Mouse (Mus musculus): ENCODE data around the gene Vps26c. TPM values are rescaled to one million over a fixed set of nuclear protein-coding genes. Genes with fewer than 3 reads are reported as not detected.
"Not testable (repeated sequence)": the region's sequence is repeated elsewhere in the genome, so short reads cannot be mapped to it uniquely, and the experiment has no call there.

The Vps26c gene
- polyA plus RNA-seq, 1 experiment, result 3.1 TPM

- H3K4me1 ChIP-seq, result peaks cover 59% of the 10 kb centered on the region
- TF ChIP-seq GATA1 (IDR thresholded peaks at IDR 0.05; ENCODE audit: borderline replicate concordance, low read length) (no peak), FLI1 (IDR thresholded peaks at IDR 0.05; ENCODE audit: low read length) (no peak)
- peaks cover 95% of the 10 kb centered on the region for H3K36me3 ChIP-seq (replicated peaks; ENCODE audit: low read length)
- H3K27me3 ChIP-seq (replicated peaks), result no peaks in the 10 kb centered on the region
- H3K9me3 ChIP-seq, result 0 out of 2 replicates have a peak, but pooled peaks cover 3% of the 10 kb centered on the region
- no peak overlapping the region for H3K4me3 ChIP-seq (replicated peaks)
These were observed 22.4 kb downstream of the Vps26c start for GRCm38 (mm10) chr16:94504192-94504591.

GRCm38 (mm10) chr16:94497911-94498310 lies 28.7 kb downstream of the Vps26c start:
- H3K27me3 ChIP-seq (replicated peaks), result no peaks in the 10 kb centered on the region
- peaks cover 62% of the 10 kb centered on the region for H3K4me1 ChIP-seq
- peak overlapping the region; percentile 79 for H3K4me3 ChIP-seq (replicated peaks)
- H3K36me3 ChIP-seq (replicated peaks; ENCODE audit: low read length), result peaks cover 76% of the 10 kb centered on the region
- H3K9me3 ChIP-seq, result no peaks in the 10 kb centered on the region
- TF ChIP-seq GATA1 (IDR thresholded peaks at IDR 0.05; ENCODE audit: borderline replicate concordance, low read length) (no peak), FLI1 (IDR thresholded peaks at IDR 0.05; ENCODE audit: low read length) (no peak)

GRCm38 (mm10) chr16:94497176-94497575 lies 29.5 kb downstream of the Vps26c start:
- H3K27me3 ChIP-seq (replicated peaks); H3K4me3 ChIP-seq (replicated peaks); H3K9me3 ChIP-seq: not testable (repeated sequence)
- Histone ChIP-seq H3K36me3 (replicated peaks; ENCODE audit: low read length) (peaks cover 68% of the 10 kb centered on the region), H3K4me1 (peaks cover 62% of the 10 kb centered on the region)

GRCm38 (mm10) chr16:94489326-94489725 lies 37.3 kb downstream of the Vps26c start:
- Histone ChIP-seq H3K4me1 (peaks cover 77% of the 10 kb centered on the region), H3K4me3 (replicated peaks) (no peak overlapping the region), H3K9me3 (no peaks in the 10 kb centered on the region), H3K27me3 (replicated peaks) (no peaks in the 10 kb centered on the region), H3K36me3 (replicated peaks; ENCODE audit: low read length) (peaks cover 7% of the 10 kb centered on the region)
- TF ChIP-seq FLI1 (IDR thresholded peaks at IDR 0.05; ENCODE audit: low read length) (no peak), GATA1 (IDR thresholded peaks at IDR 0.05; ENCODE audit: borderline replicate concordance, low read length) (no peak)

GRCm38 (mm10) chr16:94487341-94487740 lies 39.3 kb downstream of the Vps26c start:
- H3K27me3 ChIP-seq (replicated peaks), result no peaks in the 10 kb centered on the region
- peak overlapping the region; percentile 56 for H3K4me3 ChIP-seq (replicated peaks)
- H3K9me3 ChIP-seq, result no peaks in the 10 kb centered on the region
- peaks cover 2% of the 10 kb centered on the region for H3K36me3 ChIP-seq (replicated peaks; ENCODE audit: low read length)
- H3K4me1 ChIP-seq, result peaks cover 68% of the 10 kb centered on the region
- TF ChIP-seq FLI1 (IDR thresholded peaks at IDR 0.05; ENCODE audit: low read length) (no peak), GATA1 (IDR thresholded peaks at IDR 0.05; ENCODE audit: borderline replicate concordance, low read length) (no peak)

- H3K36me3 ChIP-seq (replicated peaks; ENCODE audit: low read length), result peaks cover 2% of the 10 kb centered on the region
- no peak for TF ChIP-seq GATA1 (IDR thresholded peaks at IDR 0.05; ENCODE audit: borderline replicate concordance, low read length)
- no peak for TF ChIP-seq FLI1 (IDR thresholded peaks at IDR 0.05; ENCODE audit: low read length)
- no peaks in the 10 kb centered on the region for H3K9me3 ChIP-seq
These were observed 41.7 kb downstream of the Vps26c start for GRCm38 (mm10) chr16:94484752-94485535.

GRCm38 (mm10) chr16:94473086-94473822 lies 53.4 kb downstream of the Vps26c start:
- H3K4me1 ChIP-seq, result peaks cover 40% of the 10 kb centered on the region
- H3K27me3 ChIP-seq (replicated peaks), result no peaks in the 10 kb centered on the region
- no peaks in the 10 kb centered on the region; the same call in 1 of the 2 replicates for H3K9me3 ChIP-seq
- no peak overlapping the region for H3K4me3 ChIP-seq (replicated peaks)
- TF ChIP-seq GATA1 (IDR thresholded peaks at IDR 0.05; ENCODE audit: borderline replicate concordance, low read length) (no peak), FLI1 (IDR thresholded peaks at IDR 0.05; ENCODE audit: low read length) (no peak)
- H3K36me3 ChIP-seq (replicated peaks; ENCODE audit: low read length), result peaks cover 46% of the 10 kb centered on the region

More at GRCm38 (mm10) chr16:94484752-94485535, 41.7 kb downstream of the Vps26c start:
- H3K4me3 ChIP-seq (replicated peaks), result peak overlapping the region; percentile 43
- H3K27me3 ChIP-seq (replicated peaks), result no peaks in the 10 kb centered on the region
- H3K4me1 ChIP-seq, result peaks cover 54% of the 10 kb centered on the region

- H3K27me3 ChIP-seq (replicated peaks), result no peaks in the 10 kb centered on the region
- no peak overlapping the region for H3K4me3 ChIP-seq (replicated peaks)
- H3K4me1 ChIP-seq, result peaks cover 47% of the 10 kb centered on the region
- peaks cover 53% of the 10 kb centered on the region for H3K36me3 ChIP-seq (replicated peaks; ENCODE audit: low read length)
- no peak for TF ChIP-seq GATA1 (IDR thresholded peaks at IDR 0.05; ENCODE audit: borderline replicate concordance, low read length)
- TF ChIP-seq FLI1 (IDR thresholded peaks at IDR 0.05; ENCODE audit: low read length), result no peak
- no peaks in the 10 kb centered on the region; the same call in 1 of the 2 replicates for H3K9me3 ChIP-seq
These were observed 54.1 kb downstream of the Vps26c start for GRCm38 (mm10) chr16:94472515-94472951.

GRCm38 (mm10) chr16:94468391-94468790 lies 58.2 kb downstream of the Vps26c start:
- Histone ChIP-seq H3K36me3 (replicated peaks; ENCODE audit: low read length) (peaks cover 90% of the 10 kb centered on the region), H3K4me3 (replicated peaks) (no peak overlapping the region), H3K27me3 (replicated peaks) (no peaks in the 10 kb centered on the region), H3K9me3 (no peaks in the 10 kb centered on the region), H3K4me1 (peaks cover 51% of the 10 kb centered on the region)
- TF ChIP-seq FLI1 (IDR thresholded peaks at IDR 0.05; ENCODE audit: low read length), result no peak
- no peak for TF ChIP-seq GATA1 (IDR thresholded peaks at IDR 0.05; ENCODE audit: borderline replicate concordance, low read length)
